Mouse (Mus musculus): ENCODE measurements at regions not wholly inside any gene's neighbourhood (a gene's known extent, or its start where the extent isn't known, plus 50 kb on each side); places are given as distances from the start of the nearest gene placed in this dataset.
A peak's percentile ranks its signal among the peaks of the same experiment; 100 is the strongest.

DNA sequence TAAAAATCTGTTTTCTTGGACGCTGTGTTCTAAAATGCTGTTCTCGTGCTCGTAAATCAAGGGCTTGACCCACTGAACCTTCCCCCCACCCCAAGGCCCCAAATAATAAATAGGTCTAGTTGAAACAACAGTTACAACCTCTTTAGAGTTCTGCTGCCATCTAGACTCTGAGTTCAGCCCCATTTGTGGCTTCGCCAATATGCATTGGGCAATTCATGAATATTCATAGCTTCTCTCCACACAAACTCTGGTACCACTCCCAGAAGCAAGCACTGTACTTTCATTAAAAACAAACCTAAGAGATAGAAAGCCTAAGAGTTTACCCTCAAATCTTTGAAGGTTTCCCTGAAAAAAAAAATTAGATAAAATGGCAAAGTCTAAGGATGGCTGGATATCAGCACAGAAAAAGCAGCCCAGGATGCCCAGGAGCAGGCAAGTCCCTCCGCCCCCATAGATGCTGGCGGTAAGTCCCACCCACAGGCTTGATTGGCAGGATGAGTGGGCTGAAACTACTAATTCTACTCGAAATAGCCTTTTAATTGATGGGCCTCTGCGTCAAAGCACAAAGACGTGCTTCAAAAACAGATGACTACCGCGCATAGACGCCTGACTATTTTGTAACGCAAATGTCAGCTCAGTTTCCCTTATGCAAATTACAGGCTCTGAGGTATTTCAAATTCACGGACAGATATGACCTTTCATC is 106.0 kb upstream of the Sh3bp4 start:
- no peak for DNase-seq (ENCODE audit: low spot score in 2 of 2)

DNA sequence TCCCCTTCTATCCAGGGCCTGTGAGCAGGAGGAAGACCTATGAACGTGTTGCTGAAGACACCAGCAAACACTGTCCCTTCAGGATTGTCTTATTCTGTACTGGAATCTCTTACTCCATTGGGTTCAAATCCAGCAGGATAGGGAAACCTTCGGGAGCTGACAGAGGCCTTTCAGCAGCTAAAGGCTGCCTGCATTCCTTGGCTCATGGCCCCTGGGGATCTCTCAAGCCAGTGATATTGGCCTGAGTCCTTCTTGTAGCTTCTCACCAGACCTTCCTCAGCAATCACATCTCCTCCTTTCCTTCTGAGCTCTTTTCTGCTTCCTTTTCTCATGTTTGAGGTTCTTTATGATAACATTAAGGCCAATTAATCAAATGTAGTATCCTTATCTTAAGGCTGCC is 103.8 kb upstream of the Sh3bp4 start:
- peak; percentile 28 to 32 for DNase-seq (ENCODE audit: low spot score in 2 of 2)

DNA sequence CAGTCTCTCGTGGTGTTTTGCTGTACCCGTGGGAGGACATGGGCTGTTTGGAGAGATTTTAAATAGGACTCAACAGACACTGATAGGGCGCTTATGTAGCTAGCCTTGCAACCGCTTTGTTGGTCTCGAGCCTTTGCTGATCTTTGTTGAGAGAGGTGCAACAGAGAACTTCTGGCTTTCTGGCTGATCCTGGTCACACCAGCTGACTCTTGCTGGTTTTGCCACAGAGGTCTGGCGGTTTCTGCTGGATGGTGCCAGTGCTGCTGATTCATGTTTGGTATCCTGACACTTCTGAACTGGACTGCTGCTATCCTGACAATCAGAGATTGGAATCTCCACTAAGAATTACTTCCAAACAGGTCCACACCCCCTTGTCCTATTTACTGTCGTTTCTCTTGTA is 102.1 kb upstream of the Sh3bp4 start:
- DNase-seq (ENCODE audit: low spot score in 2 of 2), result no peak

DNA sequence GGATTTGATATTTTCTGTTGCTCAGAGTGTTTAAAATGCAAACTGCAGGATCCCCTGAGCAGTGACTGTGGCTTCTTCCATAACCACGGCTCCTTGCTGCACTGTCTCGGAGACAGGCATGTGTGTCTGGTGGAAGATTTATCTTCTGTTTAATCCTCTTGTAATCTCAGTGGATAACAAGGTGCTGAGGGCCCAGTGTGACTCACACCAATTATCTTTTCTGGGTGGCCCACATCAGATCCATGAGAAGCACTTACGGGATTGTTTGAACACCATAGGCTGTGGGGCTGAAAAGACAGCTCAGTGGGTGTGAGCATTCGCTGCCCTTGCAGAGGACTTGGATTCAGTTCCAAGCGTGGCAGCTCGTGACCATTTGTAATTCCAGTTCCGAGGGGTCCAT is 101.2 kb upstream of the Sh3bp4 start:
- no peak for DNase-seq (ENCODE audit: low spot score in 2 of 2)

DNA sequence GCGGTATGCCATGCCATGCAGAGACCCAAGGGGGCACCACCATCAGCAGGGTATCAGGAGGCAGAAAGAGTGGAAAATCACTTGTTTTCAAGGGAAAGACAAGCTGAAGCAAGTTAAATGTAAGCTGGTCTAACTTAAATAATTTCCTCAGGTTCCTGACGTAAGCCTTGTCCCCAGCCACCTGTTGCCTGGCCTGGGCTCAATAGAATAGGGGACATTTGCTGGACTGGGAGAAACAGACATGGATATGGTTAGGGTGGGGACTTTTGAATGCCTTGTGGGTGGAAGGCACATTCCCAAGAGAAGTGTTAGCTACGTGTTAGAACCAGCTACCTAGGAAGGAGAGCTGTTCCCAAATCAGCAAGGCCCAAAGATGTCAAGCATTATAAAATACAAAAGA is 100.6 kb upstream of the Sh3bp4 start:
- DNase-seq (ENCODE audit: low spot score in 2 of 2), result no peak

DNA sequence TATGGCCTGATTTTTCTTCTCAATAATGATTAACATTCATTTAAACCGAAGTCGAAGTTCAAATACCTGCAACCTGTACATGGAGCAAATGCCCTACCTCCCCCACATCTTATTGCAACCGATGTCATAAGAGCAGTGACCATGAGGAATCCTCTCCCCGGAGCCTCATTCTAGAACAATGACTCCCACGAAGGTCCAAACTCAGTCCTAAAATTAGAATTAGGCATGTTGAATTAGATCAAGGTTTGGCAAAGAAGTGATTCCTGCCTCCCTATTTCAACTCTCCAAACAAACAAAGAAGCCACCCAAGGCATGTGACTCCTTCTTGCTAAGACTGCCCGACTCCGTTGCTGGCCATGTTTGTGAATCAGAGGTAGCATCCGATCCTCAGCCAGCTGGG is 94.1 kb upstream of the Sh3bp4 start:
- DNase-seq (ENCODE audit: low spot score in 2 of 2), result no peak

DNA sequence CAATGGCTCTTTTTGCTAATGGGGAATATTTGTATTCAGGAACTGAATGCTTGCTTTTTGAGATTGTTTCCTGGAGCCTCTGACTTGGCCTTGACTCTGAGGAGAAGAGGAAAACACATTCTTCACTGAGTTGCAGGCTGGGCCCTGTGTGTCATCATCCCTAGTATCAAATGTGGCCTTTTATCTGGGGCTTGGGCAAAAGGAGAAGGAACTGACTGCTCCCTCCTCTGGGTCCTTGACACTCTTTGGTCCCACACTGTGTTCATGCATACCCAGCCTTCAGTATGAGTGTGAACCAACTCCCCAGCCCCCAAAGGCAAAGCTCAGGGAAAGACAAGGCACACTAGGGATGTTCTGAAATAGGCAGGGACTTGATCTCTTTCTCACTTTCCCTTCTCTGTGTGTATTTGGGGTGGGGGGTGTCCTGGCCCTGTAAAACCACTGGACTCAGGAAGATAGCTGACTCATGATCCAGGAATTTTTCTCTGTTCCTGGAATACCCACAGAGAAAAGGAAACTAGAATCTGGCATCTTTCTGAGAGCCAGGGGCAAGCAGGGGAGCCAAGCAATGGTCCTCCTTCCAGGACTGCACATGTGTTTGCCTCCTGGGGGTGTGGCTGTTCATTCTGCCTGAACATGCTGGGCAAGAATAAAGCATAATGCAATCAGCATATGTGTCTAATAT is 82.1 kb upstream of the Sh3bp4 start:
- no peak for DNase-seq (ENCODE audit: low spot score in 2 of 2)

DNA sequence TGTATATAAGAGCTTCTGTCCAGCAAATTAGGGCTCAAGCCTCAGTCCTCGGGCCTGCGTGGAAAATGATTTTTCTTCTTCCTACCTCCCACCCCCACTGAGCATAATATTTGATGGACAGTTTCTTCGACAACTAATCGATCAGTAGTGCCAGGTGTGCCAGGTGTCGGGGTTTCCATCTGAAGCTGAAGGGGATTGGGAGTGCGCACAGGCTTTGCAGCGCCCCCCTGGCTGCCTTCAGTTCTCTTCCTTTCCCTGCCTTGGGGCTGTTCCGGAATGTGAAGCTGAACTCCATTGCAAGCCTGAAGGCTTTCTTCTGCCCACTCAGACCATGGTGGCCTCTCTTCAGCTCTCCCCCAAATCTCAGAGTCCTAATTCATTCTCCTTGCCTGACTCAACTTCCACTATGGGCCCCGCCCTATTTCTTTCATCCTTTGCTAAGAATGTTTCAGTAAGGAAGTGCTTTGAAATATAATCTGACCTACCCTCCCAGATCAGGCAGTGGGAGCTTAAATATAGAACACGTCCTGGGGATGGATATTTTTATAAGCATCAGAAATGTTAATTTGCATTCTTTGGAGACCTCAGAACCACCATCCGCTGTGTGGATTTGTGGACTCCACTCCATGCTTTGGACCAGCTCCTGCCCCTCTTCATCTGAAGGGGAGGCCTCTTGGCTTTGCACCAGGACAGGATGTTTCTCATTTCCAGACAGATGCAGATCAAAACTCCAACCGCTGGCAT is 75.5 kb upstream of the Sh3bp4 start:
- DNase-seq (ENCODE audit: low spot score in 2 of 2), result no peak

DNA sequence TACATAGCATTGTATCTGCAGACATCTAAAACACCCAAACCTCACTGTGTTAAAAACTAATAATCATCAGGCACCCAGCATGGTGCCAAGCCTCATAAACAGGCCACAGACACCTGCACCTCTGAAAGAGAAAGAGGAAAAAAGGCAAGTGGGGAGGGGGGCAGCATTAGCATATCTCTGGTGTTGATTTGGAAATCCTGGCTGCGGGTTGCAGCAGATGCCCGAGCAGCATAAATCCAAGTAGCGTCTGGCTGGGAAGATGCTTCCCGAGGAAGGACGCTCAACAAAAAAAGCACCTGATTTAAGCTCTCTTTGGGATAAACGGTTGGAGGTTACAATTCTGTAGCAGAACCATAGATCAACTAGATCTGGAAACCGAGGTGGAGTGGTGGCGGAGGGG is 74.3 kb upstream of the Sh3bp4 start:
- DNase-seq (ENCODE audit: low spot score in 2 of 2), result no peak

DNA sequence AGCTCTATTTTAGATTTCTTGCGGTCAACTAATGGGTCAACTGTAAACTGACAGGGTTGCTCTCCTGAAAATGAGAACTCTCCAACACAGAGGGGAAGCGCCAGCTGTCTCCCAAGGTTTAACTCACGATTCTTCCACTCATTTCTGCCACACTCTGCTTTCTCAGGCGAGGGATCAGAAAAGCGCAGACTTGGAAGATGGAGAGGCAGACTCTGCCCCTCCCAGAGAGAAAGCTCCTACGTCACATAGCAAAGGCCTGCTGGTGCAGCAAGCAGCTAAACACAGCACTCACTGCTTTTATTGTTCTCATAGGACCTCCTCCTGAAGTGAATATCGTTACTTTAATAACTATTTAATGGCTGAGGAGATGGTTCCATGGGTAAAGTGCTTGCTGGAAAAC is 73.6 kb upstream of the Sh3bp4 start:
- no peak for DNase-seq (ENCODE audit: low spot score in 2 of 2)

DNA sequence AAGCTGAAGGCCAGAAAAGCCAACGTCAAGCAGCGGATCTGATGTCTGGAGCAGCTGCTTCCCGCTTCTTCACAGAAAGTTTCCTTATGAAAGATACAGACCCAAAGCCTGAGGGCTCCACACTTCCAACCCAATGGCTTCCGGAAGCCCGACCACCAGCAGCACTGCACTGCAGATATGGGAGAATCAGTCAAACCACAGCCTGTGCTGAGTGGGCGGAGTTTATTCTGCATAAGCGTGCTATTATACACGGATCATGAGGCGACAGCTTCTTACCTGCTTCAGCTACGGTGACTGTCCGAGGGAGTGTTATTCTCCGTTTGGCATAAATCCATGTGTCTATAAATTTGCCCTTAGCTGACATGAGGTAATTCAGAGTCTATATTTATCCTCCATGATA is 72.4 kb upstream of the Sh3bp4 start:
- DNase-seq (ENCODE audit: low spot score in 2 of 2), result no peak

DNA sequence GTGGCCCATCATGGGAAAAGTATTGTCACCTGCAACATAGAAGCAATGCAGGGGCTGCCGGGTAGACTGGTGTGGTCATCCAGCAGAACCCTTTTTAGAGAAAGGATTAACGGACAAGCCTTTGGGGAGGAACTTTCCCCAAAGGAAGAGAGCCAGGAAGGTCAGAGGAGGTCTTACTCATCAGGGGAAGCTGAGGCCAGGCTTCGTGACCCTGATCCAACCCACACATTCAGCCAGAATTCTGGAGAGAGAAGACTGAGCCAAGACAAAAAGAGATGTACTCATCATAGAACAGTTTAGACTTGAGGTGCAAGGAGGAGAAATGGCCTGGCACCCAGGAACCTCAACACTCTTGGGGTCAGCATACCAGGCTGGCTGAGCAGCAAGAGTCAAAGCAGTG is 67.9 kb upstream of the Sh3bp4 start:
- peak; percentile 27 to 43 for DNase-seq (ENCODE audit: low spot score in 2 of 2)

DNA sequence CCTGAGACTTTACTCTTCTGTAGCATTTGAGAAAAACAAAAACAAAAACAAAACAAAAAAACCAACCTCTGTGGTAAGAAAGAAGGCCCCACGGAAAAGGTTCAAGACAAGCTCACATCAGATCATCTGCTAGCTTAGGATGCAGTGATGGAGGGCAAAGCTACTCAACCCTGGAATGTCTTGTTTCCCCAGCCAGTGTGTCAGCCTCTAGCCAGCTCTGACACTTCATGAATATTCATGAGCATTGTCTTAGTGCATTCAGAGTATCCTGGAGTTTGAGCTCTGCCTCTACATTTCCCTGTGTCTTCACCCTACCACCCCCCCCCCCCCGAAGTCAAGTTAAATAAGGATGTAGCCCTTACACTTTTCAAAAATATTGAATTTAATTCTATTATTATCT is 66.5 kb upstream of the Sh3bp4 start:
- DNase-seq (ENCODE audit: low spot score in 2 of 2), result no peak

DNA sequence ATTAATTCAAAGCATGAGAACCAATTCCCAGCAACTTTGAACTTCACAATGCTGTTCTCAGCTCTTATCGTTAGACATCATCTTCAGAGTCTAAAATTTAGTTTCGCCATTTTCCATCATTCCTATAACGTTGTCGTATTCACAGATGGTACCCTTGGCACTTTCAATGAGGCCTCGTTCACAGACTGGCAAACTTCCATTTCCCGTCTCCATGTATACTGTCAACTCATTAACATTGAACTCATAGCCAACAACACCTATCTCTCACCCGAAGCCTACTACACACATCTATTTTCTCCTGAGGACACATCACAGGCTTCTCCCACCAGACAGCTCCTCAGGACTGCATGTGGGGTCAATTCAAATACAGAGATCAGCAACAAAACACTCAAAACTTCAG is 62.7 kb upstream of the Sh3bp4 start:
- DNase-seq (ENCODE audit: low spot score in 2 of 2), result no peak

DNA sequence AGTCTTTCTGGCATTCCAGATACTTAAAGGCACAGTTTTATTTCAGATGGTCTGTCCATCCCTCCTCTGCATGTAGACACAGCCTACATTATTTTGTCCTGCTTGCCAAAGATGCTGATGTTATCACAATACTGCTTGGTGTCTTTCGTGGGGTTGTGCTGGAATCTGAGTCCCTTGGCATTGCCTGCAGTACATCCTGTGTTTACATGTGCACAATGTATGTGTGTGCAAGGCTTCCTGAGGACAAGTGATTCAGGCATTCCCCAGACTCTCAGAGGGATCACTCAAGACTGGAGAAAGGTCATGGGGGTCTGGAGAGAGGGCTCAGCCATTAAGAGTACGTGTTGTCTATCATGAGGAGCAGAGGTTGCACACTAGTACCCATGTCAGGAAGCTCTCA is 60.0 kb upstream of the Sh3bp4 start:
- DNase-seq (ENCODE audit: low spot score in 2 of 2), result no peak

DNA sequence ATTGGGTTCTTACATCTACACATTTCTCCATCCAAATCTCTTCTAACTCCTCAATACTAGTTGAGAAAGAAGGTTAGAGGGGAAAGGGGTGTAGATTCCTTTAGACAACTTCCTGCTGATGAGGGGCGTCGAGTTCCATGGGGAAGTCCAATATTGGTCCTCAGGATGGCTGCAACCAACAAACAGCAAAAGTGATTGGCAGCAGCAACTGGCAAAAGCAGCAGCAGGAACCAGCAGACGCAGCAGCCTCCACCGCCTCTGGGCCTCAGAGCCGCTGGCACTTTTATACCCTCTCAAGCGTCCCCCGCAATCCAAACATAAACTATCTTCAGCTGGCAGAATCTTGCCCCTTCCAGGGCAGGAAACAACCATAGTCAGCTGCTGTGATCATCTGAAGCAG is 58.8 kb upstream of the Sh3bp4 start:
- DNase-seq (ENCODE audit: low spot score in 2 of 2), result no peak

DNA sequence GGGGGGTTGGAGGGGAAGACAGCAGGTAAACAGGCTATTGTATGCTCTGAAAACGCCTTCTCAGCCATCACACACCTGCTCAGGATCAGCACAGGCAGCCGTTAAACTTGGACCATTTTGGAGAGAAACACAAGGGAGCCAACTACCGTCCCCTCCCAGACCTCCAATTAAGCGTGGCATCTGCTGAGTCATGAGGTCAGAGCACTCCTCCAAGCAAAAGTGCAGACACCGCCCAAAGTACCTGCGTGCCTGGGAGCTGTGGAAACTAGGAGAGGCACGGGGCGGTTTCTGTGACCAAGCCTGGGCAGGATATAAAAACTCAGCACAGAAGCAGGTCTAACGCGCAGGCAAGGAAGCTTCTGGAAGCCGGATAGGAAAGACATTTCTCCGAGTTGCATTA is 54.8 kb upstream of the Sh3bp4 start:
- no peak for DNase-seq (ENCODE audit: low spot score in 2 of 2)

DNA sequence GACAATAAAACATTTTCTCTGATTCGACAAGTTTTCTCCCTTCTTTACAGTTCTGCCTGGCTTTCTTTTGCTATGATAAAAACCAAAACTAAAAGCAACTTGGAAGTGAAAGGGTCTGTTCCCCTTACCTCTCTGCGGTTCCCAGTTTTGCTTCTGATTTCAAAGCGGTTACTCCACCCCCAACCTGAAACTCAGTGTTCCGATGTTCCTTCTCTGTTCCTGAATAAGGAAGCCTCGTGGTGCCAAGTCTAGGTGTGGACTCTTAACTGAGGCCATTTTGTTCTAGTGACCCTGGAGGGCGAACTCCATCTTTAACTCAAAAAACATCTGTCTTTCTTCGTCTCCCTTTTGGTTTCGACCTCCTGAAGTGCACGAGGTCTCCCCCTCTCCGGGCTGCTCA is 54.4 kb upstream of the Sh3bp4 start:
- DNase-seq (ENCODE audit: low spot score in 2 of 2), result peak in 1 of 2 experiments; percentile 33

DNA sequence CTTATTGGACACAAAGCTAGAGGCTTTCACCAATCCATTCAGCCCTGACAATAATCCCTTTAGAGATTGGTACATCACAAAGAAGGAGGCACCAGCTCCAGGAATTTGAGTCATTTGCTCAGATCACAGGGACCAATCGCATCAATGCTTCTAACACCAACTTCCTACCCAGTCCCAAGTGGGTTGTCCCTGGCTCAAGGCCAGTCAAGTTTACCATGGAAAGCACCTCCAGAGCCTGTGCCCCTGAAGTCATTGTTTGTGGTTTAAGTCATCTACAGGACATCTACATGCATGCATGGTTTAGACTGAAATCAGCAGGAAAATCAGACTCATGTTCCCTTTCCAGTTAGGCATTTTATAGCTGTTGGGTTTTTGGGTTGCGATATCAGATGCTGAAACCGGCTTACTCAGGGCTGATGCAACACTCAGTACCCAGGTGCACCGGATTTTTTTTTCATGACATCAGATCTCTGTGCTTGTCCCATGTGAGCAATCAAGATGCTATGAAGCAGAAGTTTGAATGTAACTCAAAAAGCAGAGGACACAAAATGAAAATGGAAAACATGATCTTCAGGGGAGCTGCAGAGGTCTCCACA is 50.3 kb upstream of the Sh3bp4 start:
- DNase-seq (ENCODE audit: low spot score in 2 of 2), result no peak
